In the genomic region with DNA sequence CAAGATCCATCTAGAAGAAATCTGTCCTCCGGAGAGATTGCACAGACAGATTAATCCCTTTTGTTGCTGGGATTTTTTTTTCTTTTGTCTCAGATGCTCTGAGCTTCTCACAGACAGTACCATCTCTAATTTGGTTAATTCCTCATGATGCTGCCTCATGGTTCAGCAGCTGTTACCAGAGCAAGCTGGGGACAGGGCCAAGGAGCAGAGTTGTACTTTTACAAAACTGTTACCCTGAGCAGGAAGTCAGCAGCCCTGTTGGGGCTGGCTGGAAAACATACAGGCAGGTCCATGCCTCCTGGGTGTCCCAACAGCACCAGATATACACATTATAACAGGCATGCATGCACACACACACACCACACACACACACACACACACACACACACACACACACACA, we compare ENCODE assay signal across 9 mouse cellular contexts.
DNase-seq lines count a peak whose midpoint lies in the region; ATAC-seq and TF ChIP-seq lines count a peak whose summit lies in the region.
"Had no signal": no experiment of that assay in that cellular context is flagged by ENCODE, and none has a peak within 500 bp of the region (broad histone marks: within the 10 kb centered on the region; RNA-seq: fewer than 3 reads in every experiment).

No protein-coding gene starts in this region.

- TF ChIP-seq CTCF in lung, embryonic 14.5 days (IDR thresholded peaks at IDR 0.05; ENCODE audit: low read depth) = no peak
- TF ChIP-seq CTCF in midbrain, postnatal 0 days (IDR thresholded peaks at IDR 0.05) = no peak
- no peak for TF ChIP-seq CTCF in cerebellum, adult 2 months (IDR thresholded peaks at IDR 0.05; ENCODE audit: borderline replicate concordance, insufficient read depth, low read depth, low read length)

- peak; percentile 36; the same call in 1 of the 2 replicates for ATAC-seq in lung, embryonic 14.5 days (ENCODE audit: insufficient read depth)
- peak; percentile 53 for ATAC-seq in forebrain, embryonic 13.5 days
- no peak for ATAC-seq in midbrain, postnatal 0 days (ENCODE audit: low FRiP score)
- no peak for ATAC-seq in megakaryocyte progenitor cell, adult 5-6 weeks (replicated peaks; ENCODE audit: poor library complexity)
- ATAC-seq in erythroid progenitor cell, adult 5-6 weeks (replicated peaks; ENCODE audit: low FRiP score, poor library complexity, severe bottlenecking) = no peak

- H3K4me2 ChIP-seq in lung, embryonic 14.5 days = no peak overlapping the region
- no peak overlapping the region for H3K4me2 ChIP-seq in forebrain, embryonic 13.5 days
- H3K4me2 ChIP-seq in midbrain, postnatal 0 days (ENCODE audit: low read depth, low read length, poor library complexity, severe bottlenecking) = no peak overlapping the region

- H3K4me1 ChIP-seq in lung, embryonic 14.5 days (ENCODE audit: insufficient read depth) = no peaks in the 10 kb centered on the region
- peaks cover 16% of the 10 kb centered on the region for H3K4me1 ChIP-seq in forebrain, embryonic 13.5 days
- no peaks in the 10 kb centered on the region for H3K4me1 ChIP-seq in midbrain, postnatal 0 days (ENCODE audit: insufficient read depth, low read length)
- 0 out of 2 replicates have a peak, but pooled peaks cover 3% of the 10 kb centered on the region for H3K4me1 ChIP-seq in cerebellum, adult 2 months (ENCODE audit: control insufficient read depth, insufficient read depth, low read length)

- DNase-seq in lung, embryonic 14.5 days = no peak
- no peak for DNase-seq in lung, adult 18-20 months
- DNase-seq in layer of hippocampus, adult 8-10 months (ENCODE audit: low spot score in 2 of 2) = peak; percentile 41 to 69
- DNase-seq in midbrain, postnatal 0 days (ENCODE audit: low spot score) = peak; percentile 53
- DNase-seq in cerebellum, adult 2 months = no peak
- DNase-seq: cerebellum, adult 18-20 months had no signal

- no peaks in the 10 kb centered on the region for H3K36me3 ChIP-seq in lung, embryonic 14.5 days (ENCODE audit: insufficient read depth)
- H3K36me3 ChIP-seq in forebrain, embryonic 13.5 days (ENCODE audit: poor library complexity, severe bottlenecking) = no peaks in the 10 kb centered on the region
- no peaks in the 10 kb centered on the region for H3K36me3 ChIP-seq in midbrain, postnatal 0 days (ENCODE audit: insufficient read depth, low read length)

- H3K9ac ChIP-seq in lung, embryonic 14.5 days = no peak overlapping the region
- no peak overlapping the region for H3K9ac ChIP-seq in forebrain, embryonic 13.5 days
- H3K9ac ChIP-seq in midbrain, postnatal 0 days (replicated peaks; ENCODE audit: low read length, poor library complexity, severe bottlenecking) = no peak overlapping the region

- no peaks in the 10 kb centered on the region for H3K9me3 ChIP-seq in lung, embryonic 14.5 days (ENCODE audit: low read depth, low read length)
- H3K9me3 ChIP-seq in forebrain, embryonic 13.5 days (replicated peaks) = no peaks in the 10 kb centered on the region
- H3K9me3 ChIP-seq in midbrain, postnatal 0 days (ENCODE audit: low read length) = no peaks in the 10 kb centered on the region

- TF ChIP-seq POLR2A in cerebellum, adult 2 months (IDR thresholded peaks at IDR 0.05; ENCODE audit: borderline replicate concordance, insufficient read depth, low read length) = no peak

- WGBS in lung, embryonic 14.5 days = 47% methylated on average over 1 of the region's 1 CpGs
- 8% methylated on average over 1 of the region's 1 CpGs for WGBS in forebrain, embryonic 13.5 days
- 7% methylated on average over 1 of the region's 1 CpGs for WGBS in midbrain, postnatal 0 days
- WGBS in cerebellum, adult 2 months = 37% methylated on average over 1 of the region's 1 CpGs

- H3K27me3 ChIP-seq in lung, embryonic 14.5 days (ENCODE audit: insufficient read depth, low read length) = no peaks in the 10 kb centered on the region
- H3K27me3 ChIP-seq in forebrain, embryonic 13.5 days = no peaks in the 10 kb centered on the region
- no peaks in the 10 kb centered on the region for H3K27me3 ChIP-seq in midbrain, postnatal 0 days (ENCODE audit: insufficient read depth, low read length)
- no peaks in the 10 kb centered on the region for H3K27me3 ChIP-seq in cerebellum, adult 2 months (ENCODE audit: control insufficient read depth, insufficient read depth, low read length)

- no peak overlapping the region for H3K4me3 ChIP-seq in lung, embryonic 14.5 days (ENCODE audit: low read depth, low read length)
- no peak overlapping the region for H3K4me3 ChIP-seq in forebrain, embryonic 13.5 days
- no peak overlapping the region for H3K4me3 ChIP-seq in midbrain, postnatal 0 days (ENCODE audit: low read depth, low read length)
- H3K4me3 ChIP-seq in cerebellum, adult 2 months (replicated peaks; ENCODE audit: insufficient read depth, low read depth, low read length) = no peak overlapping the region

- H3K27ac ChIP-seq in lung, embryonic 14.5 days (ENCODE audit: low read depth) = no peak overlapping the region; the same call in 1 of the 2 replicates
- peak overlapping the region; percentile 64 for H3K27ac ChIP-seq in forebrain, embryonic 13.5 days
- no peak overlapping the region for H3K27ac ChIP-seq in midbrain, postnatal 0 days (ENCODE audit: low read depth, low read length)
- no peak overlapping the region for H3K27ac ChIP-seq in cerebellum, adult 2 months (ENCODE audit: insufficient read depth, low read length)

Comparison
In these comparisons a context has a peak if more than half of its experiments do, and no peak if none do; other contexts are left out.
1. ATAC-seq: peak in lung, embryonic 14.5 days (single experiment) and forebrain, embryonic 13.5 days (single experiment); none in midbrain, postnatal 0 days (single experiment), megakaryocyte progenitor cell, adult 5-6 weeks (single experiment) and erythroid progenitor cell, adult 5-6 weeks (single experiment).
2. DNase-seq: peak in layer of hippocampus, adult 8-10 months (2 of 2) and midbrain, postnatal 0 days (single experiment); none in lung, embryonic 14.5 days (single experiment), lung, adult 18-20 months (0 of 2) and cerebellum, adult 2 months (0 of 2).